Mouse (Mus musculus) liver, embryonic 13.5 days (tissue): Measurements from ENCODE around the gene Cd300lg. TPM values are rescaled to one million over a fixed set of nuclear protein-coding genes. Genes with fewer than 3 reads are reported as not detected.

ENCODE experiments used
- ATAC-seq: fragments of 200-750 bp; cut with Nextera tagmentation; 2 replicates; pipeline ENCODE4 v1.8.0; 2017; ENCODE audit warnings: low read depth, mild to moderate bottlenecking, moderate number of reproducible peaks, moderate library complexity
- DNase-seq: peaks from one replicate; pipeline ENCODE4 v3.0.0; 2022
- H3K27ac ChIP-seq: fragments of 300-500 bp; sonication (generic); 2 replicates; pipeline ENCODE4 v1.5.1; 2015; ENCODE audit warnings: moderate library complexity, mild to moderate bottlenecking, inconsistent platforms
- H3K27me3 ChIP-seq: fragments of 300-500 bp; sonication (generic); 2 replicates; pipeline ENCODE4 v1.6.1; 2015; ENCODE audit warnings: mild to moderate bottlenecking, inconsistent platforms
- H3K36me3 ChIP-seq: fragments of 300-500 bp; sonication (generic); 2 replicates; pipeline ENCODE4 v1.6.1; 2015; ENCODE audit warnings: mild to moderate bottlenecking, inconsistent platforms
- H3K4me1 ChIP-seq: fragments of 300-500 bp; sonication (generic); replicated peaks from 2 replicates; pipeline ENCODE4 v1.6.1; 2015; ENCODE audit warnings: inconsistent platforms
- H3K4me2 ChIP-seq: fragments of 300-500 bp; sonication (generic); 2 replicates; pipeline ENCODE4 v1.6.1; 2015; ENCODE audit warnings: inconsistent platforms, mild to moderate bottlenecking, moderate library complexity
- H3K4me3 ChIP-seq: fragments of 300-500 bp; sonication (generic); replicated peaks from 2 replicates; pipeline ENCODE4 v1.5.1; 2015; ENCODE audit warnings: mild to moderate bottlenecking, inconsistent platforms
- H3K9ac ChIP-seq: fragments of 300-500 bp; sonication (generic); 2 replicates; pipeline ENCODE4 v1.6.1; 2015; ENCODE audit warnings: mild to moderate bottlenecking, inconsistent platforms
- H3K9me3 ChIP-seq: fragments of 300-500 bp; sonication (generic); replicated peaks from 2 replicates; pipeline ENCODE4 v1.6.1; 2016; ENCODE audit warnings: inconsistent platforms
- WGBS: fragments of 180-500 bp; shearing (Covaris S2); methylation state at CpG from one replicate; pipeline ENCODE4 v1.1.7; 2015; ENCODE audit not compliant: insufficient replicate concordance; 5-methylcytosine and 5-hydroxymethylcytosine counted together
- polyA plus RNA-seq: library from polyadenylated mRNA; unstranded; fragments of >200 nt; fragmentation: Nextera tagmentation; extraction: Ambion mirVana; gene quantifications from 2 replicates; pipeline ENCODE4 v1.2.1, GENCODE M21; 2015

Gene Cd300lg
- polyA plus RNA-seq, 1 experiment from 2014 or later, result 0.63 TPM

DNA sequence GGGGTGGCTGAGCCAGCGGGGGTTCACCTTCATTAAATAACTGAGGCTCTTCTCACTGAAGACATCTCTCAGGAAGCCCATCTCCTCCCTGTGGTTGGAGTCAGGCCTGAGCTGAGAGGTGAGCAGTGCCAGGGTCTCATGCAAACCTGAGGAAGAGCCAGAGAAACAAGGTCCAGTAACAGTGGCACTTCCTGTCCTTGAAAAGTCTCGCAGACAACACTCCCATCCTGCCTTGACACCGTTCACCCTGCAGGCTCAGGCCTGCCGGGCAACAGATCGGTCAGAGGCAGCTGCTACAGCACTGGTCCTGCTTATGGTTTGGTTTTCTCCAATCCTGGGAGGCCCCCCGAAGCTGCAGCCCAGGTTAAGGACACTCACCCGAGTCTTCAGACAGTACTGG lies 16.0 kb upstream of the Cd300lg start:
- no peak overlapping the region for H3K4me3 ChIP-seq
- no peak overlapping the region; the same call in 1 of the 2 replicates for H3K27ac ChIP-seq
- no peak overlapping the region for H3K9ac ChIP-seq
- H3K27me3 ChIP-seq, result peaks cover 58% of the 10 kb centered on the region
- DNase-seq (no peak), ATAC-seq (no peak)
- no peaks in the 10 kb centered on the region for H3K36me3 ChIP-seq
- no peaks in the 10 kb centered on the region for H3K9me3 ChIP-seq
- H3K4me1 ChIP-seq, result peaks cover 27% of the 10 kb centered on the region
- 37% methylated on average over 7 of the region's 7 CpGs for WGBS
- no peak overlapping the region for H3K4me2 ChIP-seq

DNA sequence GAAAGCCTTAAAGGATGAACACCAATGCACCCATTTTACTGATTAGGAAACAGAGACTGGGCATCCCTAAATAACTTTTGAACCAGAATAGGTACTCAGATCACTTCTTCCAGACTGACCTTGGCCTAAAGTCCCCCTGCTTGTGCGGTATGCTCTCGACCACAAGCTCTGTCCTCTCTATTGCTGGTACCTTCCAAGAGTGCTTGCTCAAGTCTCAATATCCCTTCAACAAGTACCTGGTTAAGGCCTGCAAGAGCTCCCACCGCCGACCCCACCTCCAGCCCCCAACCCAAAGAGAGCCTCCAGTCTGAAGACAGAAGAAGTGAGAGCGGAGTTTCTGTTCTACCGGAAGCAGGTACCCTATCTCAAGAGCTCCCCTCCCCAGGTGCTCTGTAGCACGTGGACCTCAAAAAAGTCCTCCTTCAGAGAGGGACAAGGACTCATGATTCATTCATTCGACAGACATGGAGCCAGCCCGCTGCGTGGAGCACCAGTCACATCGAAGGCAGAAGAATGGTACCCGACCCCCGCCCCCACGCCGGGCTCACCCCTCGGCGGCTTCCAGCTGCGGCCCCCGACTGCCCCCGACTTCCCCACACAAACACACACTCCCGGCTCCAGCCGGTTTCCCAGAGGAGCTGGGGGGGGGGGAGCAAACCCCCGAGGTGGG lies 15.2 kb upstream of the Cd300lg start:
- Histone ChIP-seq H3K4me1 (peaks cover 27% of the 10 kb centered on the region), H3K36me3 (no peaks in the 10 kb centered on the region), H3K27me3 (peaks cover 59% of the 10 kb centered on the region), H3K9me3 (no peaks in the 10 kb centered on the region), H3K4me2 (peak overlapping the region; percentile 79), H3K27ac (no peak overlapping the region), H3K9ac (peak overlapping the region; percentile 52), H3K4me3 (peak overlapping the region; percentile 59)
- 4% methylated on average over 23 of the region's 23 CpGs for WGBS
- DNase-seq, result no peak
- ATAC-seq, result no peak

GRCm38 (mm10) chr11:102026694-102027360 lies 14.5 kb upstream of the Cd300lg start:
- H3K4me2 ChIP-seq, result peak overlapping the region; percentile 79
- no peak overlapping the region for H3K27ac ChIP-seq
- DNase-seq (no peak), ATAC-seq (peak; percentile 57)
- peak overlapping the region; percentile 52 for H3K9ac ChIP-seq
- no peaks in the 10 kb centered on the region for H3K9me3 ChIP-seq
- WGBS, result 1% methylated on average over 60 of the region's 73 CpGs
- no peaks in the 10 kb centered on the region for H3K36me3 ChIP-seq
- peaks cover 59% of the 10 kb centered on the region for H3K27me3 ChIP-seq
- peak overlapping the region; percentile 59 for H3K4me3 ChIP-seq
- H3K4me1 ChIP-seq, result peaks cover 27% of the 10 kb centered on the region

DNA sequence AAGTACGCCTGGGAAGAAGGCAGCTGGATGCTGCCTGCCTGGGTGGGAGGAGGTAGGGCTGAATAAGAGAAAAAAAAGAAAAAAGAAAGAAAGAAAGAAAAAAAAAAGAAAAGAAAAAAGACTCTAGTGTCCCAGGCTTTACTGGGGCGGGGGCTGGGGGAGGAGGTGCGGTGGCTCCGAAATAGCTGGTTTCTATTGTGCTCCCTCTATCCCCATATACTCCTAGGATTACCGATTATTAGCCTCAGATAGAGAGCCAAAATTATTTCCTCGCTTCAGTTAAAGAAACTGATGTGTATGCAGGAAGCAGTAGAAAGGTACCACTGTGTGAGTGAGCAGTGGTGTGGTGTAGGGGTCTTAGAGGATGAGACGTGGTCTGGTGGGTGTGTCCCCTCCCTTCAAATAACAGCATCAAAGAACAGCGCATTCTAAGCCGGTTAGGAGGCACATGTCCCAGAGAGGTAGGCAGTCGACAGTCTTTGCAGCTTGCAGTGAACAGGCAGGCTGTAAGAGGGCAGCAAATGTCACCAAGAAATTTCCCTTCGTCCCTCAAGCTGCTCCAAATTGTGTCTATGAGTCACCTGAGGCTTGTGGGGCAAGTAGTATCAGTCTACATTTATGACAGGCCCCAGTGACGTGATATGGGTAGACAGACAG lies 13.8 kb upstream of the Cd300lg start:
- no peak for ATAC-seq
- DNase-seq, result no peak
- Histone ChIP-seq H3K4me2 (peak overlapping the region; percentile 79), H3K4me1 (peaks cover 27% of the 10 kb centered on the region), H3K9me3 (no peaks in the 10 kb centered on the region), H3K4me3 (peak overlapping the region; percentile 59), H3K9ac (no peak overlapping the region), H3K27me3 (peaks cover 59% of the 10 kb centered on the region), H3K27ac (no peak overlapping the region), H3K36me3 (no peaks in the 10 kb centered on the region)
- 14% methylated on average over 12 of the region's 12 CpGs for WGBS

DNA sequence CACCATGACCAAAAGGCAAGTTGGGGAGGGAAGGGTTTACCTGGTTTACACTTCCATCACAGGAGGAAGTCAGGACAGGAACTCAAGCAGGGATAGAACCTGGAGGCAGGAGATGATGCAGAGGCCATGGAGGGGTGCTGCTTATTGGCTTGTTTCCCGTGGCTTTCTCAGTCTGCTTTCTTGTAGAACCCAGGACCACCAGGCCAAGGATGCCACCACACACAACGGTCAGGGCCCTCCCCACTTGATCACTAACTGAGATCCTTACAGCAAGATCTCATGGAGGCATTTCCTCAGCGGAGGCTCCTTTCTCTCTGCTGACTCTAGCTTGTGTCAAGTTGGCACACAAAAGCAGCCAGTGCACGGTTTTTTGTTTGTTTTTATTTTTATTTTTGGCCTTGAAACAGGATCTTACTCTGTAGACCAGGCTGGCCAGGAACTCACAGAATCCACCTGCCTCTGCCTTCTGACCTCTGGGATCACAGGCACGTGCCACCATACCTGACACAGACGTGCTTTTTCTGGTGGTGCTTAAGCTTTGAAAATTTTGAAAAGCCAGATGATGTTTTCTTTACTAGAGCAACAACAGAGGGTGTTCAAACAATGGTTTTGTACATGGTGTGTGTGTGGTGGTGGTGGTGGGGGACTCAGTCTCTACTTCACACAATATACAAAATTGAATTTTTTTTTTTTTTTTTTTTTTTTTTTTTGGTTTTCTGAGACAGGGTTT lies 13.1 kb upstream of the Cd300lg start, which contains the start of gene Mpp3:
Mpp3 (minus strand) TSS at position 375 of the 730 bp plus-strand sequence.
- WGBS, result 62% methylated on average over 6 of the region's 6 CpGs
- H3K27ac ChIP-seq, result no peak within 1 kb of the TSS

GRCm38 (mm10) chr11:102029304-102029703 lies 12.0 kb upstream of the Cd300lg start:
- no peaks in the 10 kb centered on the region for H3K36me3 ChIP-seq
- ATAC-seq (peak; percentile 34; the same call in 1 of the 2 replicates), DNase-seq (no peak)
- no peaks in the 10 kb centered on the region for H3K9me3 ChIP-seq
- H3K4me1 ChIP-seq, result peaks cover 27% of the 10 kb centered on the region
- peaks cover 45% of the 10 kb centered on the region for H3K27me3 ChIP-seq
- H3K9ac ChIP-seq, result no peak overlapping the region
- H3K4me3 ChIP-seq, result no peak overlapping the region
- no peak overlapping the region for H3K27ac ChIP-seq
- no peak overlapping the region; the same call in 1 of the 2 replicates for H3K4me2 ChIP-seq
- 30% methylated on average over 4 of the region's 4 CpGs for WGBS

More for the DNA sequence above, 13.1 kb upstream of the Cd300lg start, which contains the start of gene Mpp3:
- H3K9me3 ChIP-seq, result no peaks in the 10 kb centered on the region
- no peak for DNase-seq
- peak within 1 kb of the TSS; percentile 59; the same call in 1 of the 2 replicates for H3K4me3 ChIP-seq
- ATAC-seq, result no peak
- peak within 1 kb of the TSS; percentile 79 for H3K4me2 ChIP-seq
- H3K4me1 ChIP-seq, result peaks cover 27% of the 10 kb centered on the region
- H3K27me3 ChIP-seq, result peaks cover 56% of the 10 kb centered on the region
- no peak within 1 kb of the TSS for H3K9ac ChIP-seq
- no peaks in the 10 kb centered on the region for H3K36me3 ChIP-seq

DNA sequence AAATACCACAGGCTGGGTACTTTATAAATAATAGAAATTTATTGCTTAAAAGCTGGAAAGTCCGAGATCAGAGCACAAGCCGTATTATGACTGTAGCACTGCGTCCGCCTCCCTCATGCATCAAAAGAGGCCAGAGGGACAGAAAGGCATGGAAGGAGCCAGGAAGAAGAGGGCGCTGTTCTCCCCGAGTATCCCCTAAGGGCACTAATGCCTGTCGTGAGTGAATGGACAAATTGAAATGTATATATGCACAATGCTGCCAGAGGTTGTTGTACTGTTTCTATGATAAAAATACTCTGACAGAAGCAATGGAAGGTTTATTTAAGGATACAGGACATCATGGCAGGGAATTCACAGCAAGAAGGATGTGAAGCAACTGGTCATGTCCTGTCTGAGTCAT lies 11.3 kb upstream of the Cd300lg start:
- H3K27ac ChIP-seq, result no peak overlapping the region
- WGBS, result 45% methylated on average over 7 of the region's 7 CpGs
- no peak overlapping the region for H3K4me2 ChIP-seq
- H3K9ac ChIP-seq, result no peak overlapping the region
- no peaks in the 10 kb centered on the region for H3K36me3 ChIP-seq
- peaks cover 39% of the 10 kb centered on the region for H3K27me3 ChIP-seq
- no peak overlapping the region for H3K4me3 ChIP-seq
- no peaks in the 10 kb centered on the region for H3K9me3 ChIP-seq
- peaks cover 27% of the 10 kb centered on the region for H3K4me1 ChIP-seq
- no peak for ATAC-seq
- DNase-seq, result no peak

DNA sequence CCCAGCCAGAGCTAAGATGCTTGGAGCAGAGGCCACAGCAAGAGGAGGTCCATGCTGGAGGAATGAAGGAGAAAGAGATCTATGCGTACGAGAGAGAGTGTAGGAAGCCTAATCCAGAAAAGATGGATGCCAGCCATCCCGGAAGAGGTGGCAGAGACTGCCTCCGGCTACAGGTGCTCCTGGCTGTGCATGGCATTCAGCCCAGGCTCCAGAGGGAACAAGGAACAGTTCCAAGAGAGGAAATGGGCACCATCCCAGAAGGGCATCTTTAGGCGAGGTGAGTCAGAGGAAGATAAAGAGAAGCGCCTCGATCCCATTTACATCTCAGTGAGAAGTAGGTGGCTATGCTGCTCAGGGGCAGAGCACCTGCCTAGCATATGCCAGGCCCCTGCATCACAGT lies 10.2 kb upstream of the Cd300lg start:
- no peaks in the 10 kb centered on the region for H3K36me3 ChIP-seq
- no peak overlapping the region for H3K4me3 ChIP-seq
- peaks cover 27% of the 10 kb centered on the region for H3K27me3 ChIP-seq
- 68% methylated on average over 7 of the region's 7 CpGs for WGBS
- no peak overlapping the region for H3K9ac ChIP-seq
- no peak overlapping the region for H3K27ac ChIP-seq
- DNase-seq (no peak), ATAC-seq (no peak)
- H3K9me3 ChIP-seq, result no peaks in the 10 kb centered on the region
- H3K4me2 ChIP-seq, result no peak overlapping the region
- peaks cover 26% of the 10 kb centered on the region for H3K4me1 ChIP-seq

- H3K4me1 ChIP-seq, result peaks cover 14% of the 10 kb centered on the region
- DNase-seq (no peak), ATAC-seq (no peak)
- 70% methylated on average over 12 of the region's 12 CpGs for WGBS
- no peaks in the 10 kb centered on the region for H3K36me3 ChIP-seq
- no peak overlapping the region for H3K27ac ChIP-seq
- H3K4me3 ChIP-seq, result no peak overlapping the region
- no peak overlapping the region for H3K4me2 ChIP-seq
- H3K9ac ChIP-seq, result no peak overlapping the region
- peaks cover 14% of the 10 kb centered on the region for H3K27me3 ChIP-seq
- H3K9me3 ChIP-seq, result no peaks in the 10 kb centered on the region
Observed at GRCm38 (mm10) chr11:102033055-102033591, 8.2 kb upstream of the Cd300lg start.

- no peak for DNase-seq
- ATAC-seq, result no peak
- peaks cover 5% of the 10 kb centered on the region; the same call in 1 of the 2 replicates for H3K4me1 ChIP-seq
- no peak overlapping the region for H3K4me3 ChIP-seq
- peaks cover 10% of the 10 kb centered on the region for H3K27me3 ChIP-seq
- no peaks in the 10 kb centered on the region for H3K9me3 ChIP-seq
- H3K36me3 ChIP-seq, result no peaks in the 10 kb centered on the region
- no peak overlapping the region for H3K9ac ChIP-seq
- no peak overlapping the region for H3K27ac ChIP-seq
- WGBS, result 70% methylated on average over 8 of the region's 8 CpGs
- no peak overlapping the region for H3K4me2 ChIP-seq
Observed at GRCm38 (mm10) chr11:102034887-102035286, 6.4 kb upstream of the Cd300lg start.
